Mouse (Mus musculus) CD4-positive, CD25-positive, alpha-beta regulatory T cell, adult 9 weeks (primary cell): ENCODE results near the gene Jak3. TPM values are rescaled to one million over a fixed set of nuclear protein-coding genes. Genes with fewer than 3 reads are reported as not detected.

Experiments
- polyA plus RNA-seq: library from polyadenylated mRNA; unstranded; fragments of 100-300 nt; shearing (Covaris generic); gene quantifications from one replicate; pipeline ENCODE4 v1.2.1, GENCODE M21; 2017

Jak3 gene
- polyA plus RNA-seq = 86.8 TPM

GRCm38 (mm10) chr8:71676020-71676741 lies at the start of gene Jak3:
TSS of gene Jak3 (plus strand) at chr8:71676296.

GRCm38 (mm10) chr8:71671549-71671965 lies 4.5 kb upstream of the Jak3 start, which contains the start of gene Unc13a:
TSS of gene Unc13a (minus strand) at chr8:71671757.

GRCm38 (mm10) chr8:71689028-71689427 lies 12.9 kb downstream of the Jak3 start, which contains the start of gene Insl3:
TSS of gene Insl3 (plus strand) at chr8:71689214.

GRCm38 (mm10) chr8:71701414-71702086 lies 25.5 kb downstream of the Jak3 start, which contains the start of gene B3gnt3:
TSS of gene B3gnt3 (minus strand) at chr8:71701789.

GRCm38 (mm10) chr8:71725122-71725924 lies 49.2 kb downstream of the Jak3 start, which contains the start of gene Fcho1:
TSS of gene Fcho1 (minus strand) at chr8:71725716.

Other genes starting within 250 kb of the Jak3 start
- 73.3 TPM for gene Abhd8, start 212.6 kb upstream of the Jak3 start, polyA plus RNA-seq
- 93.2 TPM for gene Mrpl34, start 211.3 kb upstream of the Jak3 start, polyA plus RNA-seq
- 64.2 TPM for gene Dda1, start 207.1 kb upstream of the Jak3 start, polyA plus RNA-seq
- 0.14 TPM for gene Ano8, start 190.3 kb upstream of the Jak3 start, polyA plus RNA-seq
- 3.4 TPM for gene Gtpbp3, start 188.2 kb upstream of the Jak3 start, polyA plus RNA-seq
- not detected for gene Plvap, start 164.5 kb upstream of the Jak3 start, polyA plus RNA-seq
- gene Ccdc194, start 150.6 kb upstream of the Jak3 start, polyA plus RNA-seq = not detected
- 173 TPM for gene Bst2, start 138.8 kb upstream of the Jak3 start, polyA plus RNA-seq
- 55.1 TPM for gene Mvb12a, start 133.4 kb upstream of the Jak3 start, polyA plus RNA-seq
- 0.40 TPM for gene Tmem221, start 117.4 kb upstream of the Jak3 start, polyA plus RNA-seq
- 0.12 TPM for gene Nxnl1, start 109.7 kb upstream of the Jak3 start, polyA plus RNA-seq
- gene Slc27a1, start 107.4 kb upstream of the Jak3 start, polyA plus RNA-seq = 12.4 TPM
- gene Pgls, start 84.1 kb upstream of the Jak3 start, polyA plus RNA-seq = 21.4 TPM
- gene Fam129c, start 78.6 kb upstream of the Jak3 start, polyA plus RNA-seq = 2.2 TPM
- 4.4 TPM for gene Colgalt1, start 65.3 kb upstream of the Jak3 start, polyA plus RNA-seq
- gene Unc13a, start 4.5 kb upstream of the Jak3 start, polyA plus RNA-seq = 0.86 TPM
- 15.2 TPM for gene Insl3, start 12.9 kb downstream of the Jak3 start, polyA plus RNA-seq
- gene B3gnt3, start 25.5 kb downstream of the Jak3 start, polyA plus RNA-seq = 5.7 TPM
- 256 TPM for gene Fcho1, start 49.4 kb downstream of the Jak3 start, polyA plus RNA-seq
- 13.0 TPM for gene Zfp709, start 205.7 kb downstream of the Jak3 start, polyA plus RNA-seq
- 7.9 TPM for gene Zfp882, start 232.3 kb downstream of the Jak3 start, polyA plus RNA-seq
- gene Zfp617, start 232.3 kb downstream of the Jak3 start, polyA plus RNA-seq = 20.8 TPM